Mouse (Mus musculus) lung, adult 10 weeks (tissue): Measurements from ENCODE around the gene Suz12. TPM values are rescaled to one million over a fixed set of nuclear protein-coding genes. Genes with fewer than 3 reads are reported as not detected.

ENCODE experiments used
- polyA plus RNA-seq: library from polyadenylated mRNA; stranded (reverse); fragments of 350-450 nt; fragmentation: Illumina TruSeq; extraction: RNeasy Lipid Tissue Mini Kit (QIAGEN cat#74804); gene quantifications from one replicate; pipeline ENCODE4 v1.2.3, GENCODE M21; 2014; ENCODE audit warnings: low read depth, low replicate concordance; ENCODE audit not compliant: insufficient read depth

Gene Suz12
- polyA plus RNA-seq: 15.1 TPM

DNA sequence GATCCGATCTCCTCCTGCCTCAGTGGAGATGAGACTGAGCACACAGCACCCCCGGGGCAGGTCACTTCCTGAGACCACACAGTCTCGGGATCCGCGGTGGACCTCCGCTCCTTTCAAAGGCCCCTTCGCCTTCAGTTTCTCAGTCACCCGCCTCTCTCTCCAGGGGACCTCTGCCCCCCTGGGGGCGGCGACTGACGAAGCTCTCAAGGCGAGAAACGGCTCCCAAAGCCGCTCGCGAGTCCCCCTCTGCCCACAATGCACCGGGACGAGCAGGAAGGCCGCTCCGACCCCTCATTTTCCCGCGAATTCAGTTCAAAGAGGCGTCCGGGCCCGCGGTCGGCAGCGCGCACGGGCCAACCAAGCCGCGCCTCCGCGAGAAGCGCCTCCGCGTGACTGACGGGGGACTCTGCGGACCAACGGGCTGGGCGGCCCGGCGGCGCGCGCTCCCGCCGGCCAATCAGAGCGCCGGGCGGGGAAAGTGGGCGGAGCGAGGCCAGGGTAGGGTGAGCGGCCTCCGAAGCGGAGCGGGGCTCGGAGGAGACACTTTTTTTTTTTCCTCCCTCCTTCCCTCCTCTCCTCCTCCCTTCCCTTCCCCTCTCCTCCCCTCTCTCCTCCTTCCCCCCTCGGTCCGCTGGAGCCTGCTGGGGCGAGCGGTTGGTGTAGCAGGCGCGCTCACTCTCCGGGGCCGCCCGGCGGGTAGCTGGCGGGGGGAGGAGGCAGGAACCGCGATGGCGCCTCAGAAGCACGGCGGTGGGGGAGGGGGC is at the start of gene Suz12:
Gene Suz12, plus strand, starts transcription at position 515 of the 764 bp plus-strand sequence.

DNA sequence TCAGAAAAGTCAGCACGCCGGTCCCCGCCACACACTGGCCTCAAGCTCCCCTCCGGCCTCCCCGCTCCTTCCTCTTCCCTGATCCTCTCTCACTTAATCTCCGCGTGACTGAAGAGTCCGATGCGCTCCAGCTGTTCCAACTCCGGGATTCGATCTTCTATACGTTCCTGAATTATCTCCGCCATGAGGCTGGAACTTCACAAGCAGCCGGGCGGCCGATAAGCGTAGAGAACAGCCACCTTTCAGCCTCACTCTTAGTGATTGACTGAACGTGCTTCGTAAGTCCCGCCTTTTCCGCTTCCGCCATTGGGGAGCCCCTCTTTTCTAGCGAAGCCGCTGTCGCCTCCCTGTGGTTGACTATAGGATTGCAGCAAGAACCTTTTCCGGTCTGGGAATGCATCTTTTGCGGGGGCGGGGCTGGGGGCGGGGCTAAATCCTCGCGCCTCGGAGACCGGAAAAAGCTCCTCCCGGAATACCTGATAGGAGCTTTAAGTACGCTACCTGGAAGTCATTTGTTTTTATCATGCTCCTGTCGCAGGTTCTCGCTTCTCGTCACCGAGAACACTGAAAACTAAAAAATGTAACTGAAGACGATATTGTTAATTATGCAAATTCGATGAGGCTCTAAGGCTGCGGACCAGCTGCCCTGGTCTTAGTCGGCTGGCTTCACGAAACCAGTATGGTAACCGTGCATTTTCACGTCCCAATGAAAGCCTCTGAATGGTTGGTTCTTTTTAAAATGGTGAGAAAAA is 30.6 kb upstream of the Suz12 start, which contains the start of gene Utp6:
Gene Utp6, minus strand, starts transcription at position 266 of the 752 bp plus-strand sequence.

DNA sequence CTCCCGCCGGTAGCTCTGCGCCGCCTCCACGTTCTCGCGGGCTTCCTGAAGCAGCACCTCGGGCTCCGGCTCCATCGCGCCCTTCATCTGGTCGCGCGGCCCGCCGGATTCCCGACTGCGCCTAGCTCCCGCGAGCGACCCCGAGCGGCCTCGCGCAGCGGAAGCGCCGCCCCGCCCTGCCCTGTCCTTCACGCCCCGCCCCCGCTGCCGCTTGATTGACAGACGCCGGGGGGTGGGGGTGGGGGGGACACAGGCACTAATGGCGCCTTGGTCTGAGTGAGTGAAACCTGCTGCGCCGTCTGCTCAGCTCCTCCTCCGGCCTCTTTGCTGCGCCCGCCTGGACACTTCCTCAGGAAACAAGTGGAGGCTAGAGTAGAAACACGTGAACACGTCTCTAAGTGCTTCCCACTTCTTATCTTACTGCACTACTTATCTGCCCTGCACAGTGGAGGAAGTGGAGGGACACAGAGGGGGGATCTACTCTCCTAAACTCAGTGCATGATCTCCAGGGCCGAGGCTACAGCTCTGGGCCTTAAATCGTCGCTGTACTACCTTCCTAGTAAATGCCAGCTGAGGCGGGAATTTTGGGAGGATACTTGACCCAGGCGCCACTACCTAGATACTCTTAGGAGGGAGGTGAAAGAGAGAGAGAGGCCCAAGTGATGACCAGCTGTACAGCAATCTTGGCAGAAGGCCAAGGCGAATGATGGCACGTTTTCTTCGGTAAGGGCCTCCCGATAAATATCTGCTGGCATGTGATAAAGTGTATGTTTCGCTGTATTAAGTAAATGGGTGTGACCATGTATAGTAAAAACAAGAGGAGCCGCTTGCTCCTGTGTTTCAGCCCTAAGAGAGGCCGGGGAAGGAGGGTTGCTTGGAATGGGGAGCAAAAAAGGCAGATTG is 88.2 kb downstream of the Suz12 start, which contains the start of gene Crlf3:
Gene Crlf3, minus strand, starts transcription at position 166 of the 903 bp plus-strand sequence.

Other genes starting within 250 kb of the Suz12 start
- gene Utp6, start 30.7 kb upstream of the Suz12 start, polyA plus RNA-seq: 15.4 TPM
- 28.7 TPM for gene Crlf3, start 87.9 kb downstream of the Suz12 start, polyA plus RNA-seq
- 0.53 TPM for gene Atad5, start 96.3 kb downstream of the Suz12 start, polyA plus RNA-seq
- gene Tefm, start 149.1 kb downstream of the Suz12 start, polyA plus RNA-seq: 10.1 TPM
- 3.1 TPM for gene Adap2, start 161.0 kb downstream of the Suz12 start, polyA plus RNA-seq
- 8.9 TPM for gene Rnf135, start 190.7 kb downstream of the Suz12 start, polyA plus RNA-seq
- gene Rhot1, start 215.9 kb downstream of the Suz12 start, polyA plus RNA-seq: 24.8 TPM